Mouse (Mus musculus): ENCODE results near the gene Smim27.
A peak's percentile ranks its signal among the peaks of the same experiment; 100 is the strongest.

DNA sequence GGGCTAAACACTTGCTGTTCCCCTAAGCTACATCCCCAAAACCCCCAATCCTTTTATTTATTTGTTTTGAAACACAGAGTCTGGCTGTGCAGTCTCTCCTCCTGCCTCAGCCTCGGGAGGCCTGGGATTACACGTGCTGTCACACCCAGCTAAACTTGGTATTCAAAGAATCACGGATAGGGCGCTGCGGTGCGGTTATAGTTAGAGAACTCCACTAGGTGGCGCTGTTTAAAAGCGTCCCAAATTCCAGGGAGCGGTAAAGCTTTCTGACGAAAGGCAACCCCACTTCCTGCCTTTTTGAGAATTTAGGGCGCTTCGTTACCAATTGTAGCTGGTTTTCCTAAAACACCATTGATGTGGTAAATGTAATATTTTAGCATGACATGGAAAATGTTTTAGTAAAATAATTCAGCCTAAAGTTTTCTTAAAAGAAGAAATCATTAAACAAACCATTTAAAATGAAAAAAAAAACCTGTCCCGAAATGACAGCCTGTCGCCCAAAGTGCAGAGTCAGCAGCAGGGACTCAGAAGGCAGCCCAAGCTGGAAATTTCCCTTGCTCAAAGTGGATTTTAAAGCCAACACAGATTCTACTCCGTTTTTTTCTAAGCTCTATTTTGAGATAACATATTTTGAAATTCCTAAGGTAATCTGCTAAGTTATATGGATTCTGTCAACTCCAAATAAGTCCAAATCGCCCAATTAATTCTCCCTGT, 31.9 kb downstream of the Smim27 start:
- TF ChIP-seq CTCF (IDR thresholded peaks at IDR 0.05; ENCODE audit: borderline replicate concordance, control insufficient read depth, extremely low read depth, insufficient read depth, low read length, poor library complexity) = peak; percentile 25; the same call in 1 of the 2 replicates
- no peak for TF ChIP-seq POLR2A (IDR thresholded peaks at IDR 0.05; ENCODE audit: control insufficient read depth, extremely low read depth, insufficient read depth, low read length, poor library complexity)
